11 mouse cellular contexts compared by ENCODE assay signal in genomic region chr2:31061868-31062628, GRCm38 (mm10).
DNase-seq lines count a peak whose midpoint lies in the region; ATAC-seq and TF ChIP-seq lines count a peak whose summit lies in the region.
"Had no signal": no experiment of that assay in that cellular context is flagged by ENCODE, and none has a peak within 500 bp of the region (broad histone marks: within the 10 kb centered on the region; RNA-seq: fewer than 3 reads in every experiment).

No protein-coding gene starts in this region.

- H3K4me3 ChIP-seq in bone marrow, adult 2 months (replicated peaks; ENCODE audit: control insufficient read depth, low read depth, low read length): peak overlapping the region; percentile 49
- no peak overlapping the region for H3K4me3 ChIP-seq in liver, postnatal 0 days (ENCODE audit: low read depth, low read length)

- H3K4me1 ChIP-seq in bone marrow, adult 2 months (ENCODE audit: control insufficient read depth, insufficient read depth, low read length): peaks cover 4% of the 10 kb centered on the region
- peaks cover 8% of the 10 kb centered on the region; the same call in 1 of the 2 replicates for H3K4me1 ChIP-seq in liver, postnatal 0 days (ENCODE audit: insufficient read depth)

- peak overlapping the region; percentile 58 for H3K4me2 ChIP-seq in liver, postnatal 0 days (ENCODE audit: low read depth, low read length)

- no peak for TF ChIP-seq POLR2A in bone marrow, adult 2 months (IDR thresholded peaks at IDR 0.05; ENCODE audit: borderline replicate concordance, control insufficient read depth, low read depth, low read length)

- TF ChIP-seq CTCF in bone marrow, adult 2 months (IDR thresholded peaks at IDR 0.05; ENCODE audit: control insufficient read depth, insufficient read depth, low read length): no peak
- TF ChIP-seq CTCF in liver, postnatal 0 days (IDR thresholded peaks at IDR 0.05; ENCODE audit: low read depth): no peak

- DNase-seq in spleen, postnatal 36 days (ENCODE audit: low spot score in 2 of 2): peak; percentile 71 to 74
- DNase-seq in spleen, adult 18-20 months: no peak
- DNase-seq in liver, postnatal 0 days: no peak
- DNase-seq in thymus, postnatal 4 days: peak; percentile 35
- no peak for DNase-seq in adrenal gland, adult (ENCODE audit: inconsistent age in 2 of 2, low spot score in 1 of 2)
- no peak for DNase-seq in Muller cell, postnatal 12 days (ENCODE audit: inconsistent ontology term)
- no peak for DNase-seq in right cerebral cortex, postnatal 25 days
- DNase-seq: adrenal gland, adult 2 months; heart, postnatal 4 days; kidney, postnatal 10 days had no signal

- no peaks in the 10 kb centered on the region for H3K9me3 ChIP-seq in liver, postnatal 0 days (ENCODE audit: low read length)

- no peaks in the 10 kb centered on the region for H3K27me3 ChIP-seq in liver, postnatal 0 days (ENCODE audit: insufficient read depth, low read length)

- H3K27ac ChIP-seq in bone marrow, adult 2 months (ENCODE audit: control insufficient read depth, insufficient read depth, low read depth, low read length, poor library complexity): peak overlapping the region; percentile 71
- peak overlapping the region; percentile 31 for H3K27ac ChIP-seq in liver, postnatal 0 days (ENCODE audit: low read depth)

- WGBS in bone marrow, adult 2 months: 4% methylated on average over 10 of the region's 10 CpGs
- 44% methylated on average over 10 of the region's 10 CpGs for WGBS in liver, postnatal 0 days (ENCODE audit: insufficient replicate concordance)

- H3K9ac ChIP-seq in liver, postnatal 0 days (replicated peaks): no peak overlapping the region

- TF ChIP-seq EP300 in liver, postnatal 0 days (IDR thresholded peaks at IDR 0.05; ENCODE audit: low read depth): 0 out of 2 replicates have a peak, but pooled peaks have one; percentile 32

- peaks cover 6% of the 10 kb centered on the region for H3K36me3 ChIP-seq in liver, postnatal 0 days (replicated peaks; ENCODE audit: insufficient read depth, low read length)

- ATAC-seq in liver, postnatal 0 days: peak; percentile 48

Comparison
In these comparisons a context has a peak if more than half of its experiments do, and no peak if none do; other contexts are left out.
1. DNase-seq: peak in spleen, postnatal 36 days (2 of 2) and thymus, postnatal 4 days (single experiment); none in spleen, adult 18-20 months (0 of 2), liver, postnatal 0 days (single experiment), adrenal gland, adult (0 of 2), Muller cell, postnatal 12 days (single experiment) and right cerebral cortex, postnatal 25 days (single experiment).